In the genomic region with DNA sequence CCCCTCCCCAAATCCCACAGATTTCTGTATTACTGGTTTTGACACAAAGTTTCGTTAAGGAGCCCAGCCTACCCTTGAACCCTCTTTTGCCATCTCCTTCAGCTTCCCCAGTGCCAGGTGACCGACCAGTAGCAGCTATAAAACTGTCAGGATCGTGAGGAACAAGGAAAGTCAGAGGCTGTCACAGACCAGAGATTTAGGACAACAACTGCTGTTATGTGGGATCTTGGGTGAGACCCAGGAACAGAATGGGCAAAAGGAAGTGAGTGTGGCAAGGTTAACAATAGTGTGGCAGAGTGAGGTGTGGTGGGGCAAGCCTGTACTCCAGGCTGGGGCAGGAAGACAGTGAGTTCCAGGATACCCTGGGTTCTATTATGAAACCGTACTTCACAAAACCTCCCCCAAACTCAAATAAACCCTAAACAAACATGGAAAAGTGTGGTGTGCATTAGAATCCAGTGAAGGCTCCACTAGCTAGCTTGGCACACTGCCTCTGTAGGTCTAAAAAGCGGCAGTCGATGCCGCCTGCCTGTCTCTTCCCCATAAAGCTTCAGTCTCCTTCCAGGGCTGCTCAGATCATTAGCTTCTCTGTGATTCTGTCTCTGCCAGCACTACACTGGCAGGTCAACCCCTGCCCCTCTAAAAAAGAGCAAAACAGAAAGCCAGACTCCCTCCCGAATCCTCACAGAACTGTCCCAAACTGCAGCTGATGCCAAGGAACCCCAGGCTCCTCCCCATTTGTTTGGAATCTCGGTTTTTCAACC, we compare ENCODE assay signal across 10 mouse cellular contexts. TPM values are rescaled to one million over a fixed set of nuclear protein-coding genes. Genes with fewer than 3 reads are reported as not detected.
DNase-seq lines count a peak whose midpoint lies in the region; ATAC-seq and TF ChIP-seq lines count a peak whose summit lies in the region.
"Had no signal": no experiment of that assay in that cellular context is flagged by ENCODE, and none has a peak within 500 bp of the region (broad histone marks: within the 10 kb centered on the region; RNA-seq: fewer than 3 reads in every experiment).

No protein-coding gene starts in this region.

- H3K79me2 ChIP-seq in C2C12 (ENCODE audit: control insufficient read depth, insufficient read depth): peaks cover 91% of the 10 kb centered on the region

- no peak for TF ChIP-seq CTCF in C2C12 (IDR thresholded peaks at IDR 0.05; ENCODE audit: control insufficient read depth, insufficient read depth, insufficient read length)

- H3K4me2 ChIP-seq in forebrain, embryonic 14.5 days (ENCODE audit: low read length): no peak overlapping the region
- H3K4me2 ChIP-seq in forebrain, embryonic 12.5 days: no peak overlapping the region
- no peak overlapping the region for H3K4me2 ChIP-seq in kidney, embryonic 15.5 days
- no peak overlapping the region for H3K4me2 ChIP-seq in limb, embryonic 13.5 days (replicated peaks)

- H3K27ac ChIP-seq in forebrain, embryonic 14.5 days (ENCODE audit: low read depth, low read length): 0 out of 2 replicates have a peak overlapping the region, but pooled peaks have one; percentile 18
- no peak overlapping the region for H3K27ac ChIP-seq in forebrain, embryonic 12.5 days
- H3K27ac ChIP-seq in kidney, embryonic 15.5 days: peak overlapping the region; percentile 57
- peak overlapping the region; percentile 70 for H3K27ac ChIP-seq in limb, embryonic 13.5 days

- no peak overlapping the region for H3K4me3 ChIP-seq in forebrain, embryonic 14.5 days (ENCODE audit: low read depth, low read length)
- H3K4me3 ChIP-seq in forebrain, embryonic 12.5 days (replicated peaks): no peak overlapping the region
- H3K4me3 ChIP-seq in kidney, embryonic 15.5 days (replicated peaks): no peak overlapping the region
- no peak overlapping the region for H3K4me3 ChIP-seq in C2C12 (ENCODE audit: insufficient read depth, poor library complexity, severe bottlenecking)
- no peak overlapping the region for H3K4me3 ChIP-seq in limb, embryonic 13.5 days

- H3ac ChIP-seq in C2C12 (ENCODE audit: control insufficient read depth, insufficient read length, low read depth): peak overlapping the region; percentile 15

- peaks cover 83% of the 10 kb centered on the region for H3K79me3 ChIP-seq in C2C12 (ENCODE audit: low read depth)

- no peak overlapping the region for H3K9ac ChIP-seq in forebrain, embryonic 14.5 days (ENCODE audit: low read length)
- H3K9ac ChIP-seq in forebrain, embryonic 12.5 days: no peak overlapping the region
- H3K9ac ChIP-seq in kidney, embryonic 15.5 days: no peak overlapping the region
- no peak overlapping the region; the same call in 1 of the 2 replicates for H3K9ac ChIP-seq in limb, embryonic 13.5 days

- H3K4me1 ChIP-seq in forebrain, embryonic 14.5 days (ENCODE audit: control insufficient read depth, insufficient read depth, low read length): peaks cover 15% of the 10 kb centered on the region
- H3K4me1 ChIP-seq in forebrain, embryonic 12.5 days: peaks cover 19% of the 10 kb centered on the region
- H3K4me1 ChIP-seq in kidney, embryonic 15.5 days: peaks cover 84% of the 10 kb centered on the region
- peaks cover 76% of the 10 kb centered on the region for H3K4me1 ChIP-seq in limb, embryonic 13.5 days

- no peaks in the 10 kb centered on the region for H3K27me3 ChIP-seq in forebrain, embryonic 14.5 days (replicated peaks; ENCODE audit: control insufficient read depth, insufficient read depth, low read length)
- H3K27me3 ChIP-seq in forebrain, embryonic 12.5 days: no peaks in the 10 kb centered on the region
- no peaks in the 10 kb centered on the region for H3K27me3 ChIP-seq in kidney, embryonic 15.5 days
- no peaks in the 10 kb centered on the region for H3K27me3 ChIP-seq in C2C12 (ENCODE audit: control insufficient read depth, insufficient read depth, insufficient read length)
- no peaks in the 10 kb centered on the region for H3K27me3 ChIP-seq in limb, embryonic 13.5 days
- H3K27me3 ChIP-seq: Patski had no signal

- H3K36me3 ChIP-seq in forebrain, embryonic 14.5 days (ENCODE audit: control insufficient read depth, insufficient read depth, low read length): no peaks in the 10 kb centered on the region
- H3K36me3 ChIP-seq in forebrain, embryonic 12.5 days (replicated peaks): no peaks in the 10 kb centered on the region
- H3K36me3 ChIP-seq in kidney, embryonic 15.5 days: no peaks in the 10 kb centered on the region
- peaks cover 25% of the 10 kb centered on the region for H3K36me3 ChIP-seq in C2C12 (ENCODE audit: control insufficient read depth, insufficient read depth)
- peaks cover 3% of the 10 kb centered on the region; the same call in 1 of the 2 replicates for H3K36me3 ChIP-seq in limb, embryonic 13.5 days

- H3K9me3 ChIP-seq in forebrain, embryonic 14.5 days (replicated peaks; ENCODE audit: control insufficient read depth, low read length): no peaks in the 10 kb centered on the region
- no peaks in the 10 kb centered on the region for H3K9me3 ChIP-seq in forebrain, embryonic 12.5 days
- H3K9me3 ChIP-seq in kidney, embryonic 15.5 days (replicated peaks): no peaks in the 10 kb centered on the region
- H3K9me3 ChIP-seq in limb, embryonic 13.5 days: no peaks in the 10 kb centered on the region

- 63% methylated on average over 9 of the region's 9 CpGs for WGBS in forebrain, embryonic 14.5 days
- WGBS in forebrain, embryonic 12.5 days: 81% methylated on average over 9 of the region's 9 CpGs
- 41% methylated on average over 9 of the region's 9 CpGs for WGBS in kidney, embryonic 15.5 days
- WGBS in limb, embryonic 13.5 days: 46% methylated on average over 9 of the region's 9 CpGs

- DNase-seq in forebrain, embryonic 14.5 days (ENCODE audit: low spot score): peak; percentile 37
- DNase-seq in kidney, postnatal 10 days: no peak
- no peak for DNase-seq in thymus, postnatal 10 days (ENCODE audit: low spot score in 2 of 2)
- DNase-seq: kidney, postnatal 36 days had no signal

- no peak for ATAC-seq in forebrain, embryonic 14.5 days
- ATAC-seq in forebrain, embryonic 12.5 days (ENCODE audit: low FRiP score): no peak
- ATAC-seq in kidney, embryonic 15.5 days (replicated peaks; ENCODE audit: low FRiP score): peak; percentile 22; the same call in 1 of the 2 replicates
- ATAC-seq in limb, embryonic 13.5 days (ENCODE audit: low FRiP score, low read depth): no peak
- no peak for ATAC-seq in inflammation-experienced regulatory T-cells, adult 6 months
- ATAC-seq: Patski had no signal

TF ChIP-seq in C2C12, 6 proteins besides CTCF, POLR2A, EP300 and RAD21:
- TF ChIP-seq CEBPB (IDR thresholded peaks at IDR 0.05; ENCODE audit: low read depth) (no peak), MYOD1 (IDR thresholded peaks at IDR 0.05; ENCODE audit: control insufficient read depth, insufficient read length, low read depth) (peak; percentile 78), MAX (IDR thresholded peaks at IDR 0.05) (no peak), USF1 (IDR thresholded peaks at IDR 0.05; ENCODE audit: low read depth) (no peak)

RNA-seq across cellular contexts. Expression of gene Cd9, which starts 17.6 kb away (rescaled TPM):
- 77.8 and 85.5 TPM in 2 replicates for polyA plus RNA-seq in forebrain, embryonic 14.5 days (2014; fragmentation: Nextera tagmentation; extraction: Ambion mirVana)
- polyA plus RNA-seq in forebrain, embryonic 12.5 days (2016; fragmentation: Nextera tagmentation; extraction: Ambion mirVana): 44.2 and 45.3 TPM in 2 replicates
- 137 and 148 TPM in 2 replicates for polyA plus RNA-seq in kidney, embryonic 15.5 days (2015; fragmentation: Nextera tagmentation; extraction: Ambion mirVana)
- polyA plus RNA-seq in C2C12 (2012; fragmentation: generic; extraction: Trizol): 236 TPM
- 157 and 174 TPM in 2 replicates for polyA plus RNA-seq in limb, embryonic 13.5 days (2015; fragmentation: Nextera tagmentation; extraction: Ambion mirVana)
- polyA plus RNA-seq in inflammation-experienced regulatory T-cells, adult 6 months (2017; shearing (Covaris generic)): 100 to 1,000 TPM; 101 to 147 (median 147) TPM
